Mouse (Mus musculus) heart, embryonic 10.5 days (tissue): Measurements from ENCODE around the gene Cxcl17. TPM values are rescaled to one million over a fixed set of nuclear protein-coding genes. Genes with fewer than 3 reads are reported as not detected.

Experiments used
- DNase-seq: peaks from one replicate; pipeline ENCODE4 v3.0.0-alpha.2; 2017; ENCODE audit warnings: low spot score
- H3K27ac ChIP-seq: fragments of 300-500 bp; sonication (generic); 2 replicates; pipeline ENCODE4 v1.5.1; 2016; ENCODE audit warnings: mild to moderate bottlenecking
- H3K27me3 ChIP-seq: fragments of 300-500 bp; sonication (generic); 2 replicates; pipeline ENCODE4 v1.6.1; 2016; ENCODE audit warnings: mild to moderate bottlenecking; ENCODE audit not compliant: poor library complexity, insufficient read depth, severe bottlenecking
- H3K36me3 ChIP-seq: fragments of 300-500 bp; sonication (generic); 2 replicates; pipeline ENCODE4 v1.6.1; 2016; ENCODE audit warnings: mild to moderate bottlenecking, moderate library complexity
- H3K4me1 ChIP-seq: fragments of 300-500 bp; sonication (generic); 2 replicates; pipeline ENCODE4 v1.6.1; 2016; ENCODE audit warnings: mild to moderate bottlenecking
- H3K4me3 ChIP-seq: fragments of 300-500 bp; sonication (generic); 2 replicates; pipeline ENCODE4 v1.5.1; 2016; ENCODE audit warnings: mild to moderate bottlenecking, moderate library complexity
- H3K9me3 ChIP-seq: fragments of 300-500 bp; sonication (generic); 2 replicates; pipeline ENCODE4 v1.6.1; 2016; ENCODE audit warnings: mild to moderate bottlenecking, moderate library complexity
- whole genome bisulfite sequencing: fragments of 180-500 bp; shearing (Covaris S2); methylation state at CpG from one replicate; pipeline ENCODE4 v1.1.7; 2016; 5-methylcytosine and 5-hydroxymethylcytosine counted together
- polyA plus RNA-seq: library from polyadenylated mRNA; unstranded; fragments of >200 nt; fragmentation: Nextera tagmentation; extraction: Ambion mirVana; gene quantifications from 2 replicates; pipeline ENCODE4 v1.2.1, GENCODE M21; 2016

Cxcl17 gene
- polyA plus RNA-seq, 1 experiment from 2014 or later, result 0.36 TPM

GRCm38 (mm10) chr7:25384318-25384717 lies 28.4 kb downstream of the Cxcl17 start:
- Histone ChIP-seq H3K36me3 (peaks cover 35% of the 10 kb centered on the region), H3K27ac (no peak overlapping the region), H3K4me3 (no peak overlapping the region), H3K4me1 (peaks cover 15% of the 10 kb centered on the region), H3K27me3 (peaks cover 7% of the 10 kb centered on the region; the same call in 1 of the 2 replicates), H3K9me3 (no peaks in the 10 kb centered on the region)
- no peak for DNase-seq
- WGBS, result 85% methylated on average over 13 of the region's 13 CpGs

GRCm38 (mm10) chr7:25383891-25384290 lies 28.8 kb downstream of the Cxcl17 start:
- 67% methylated on average over 4 of the region's 4 CpGs for WGBS

GRCm38 (mm10) chr7:25383385-25383784 lies 29.3 kb downstream of the Cxcl17 start:
- 84% methylated on average over 7 of the region's 7 CpGs for WGBS
- Histone ChIP-seq H3K4me3 (no peak overlapping the region), H3K27me3 (peaks cover 7% of the 10 kb centered on the region; the same call in 1 of the 2 replicates), H3K27ac (no peak overlapping the region), H3K9me3 (no peaks in the 10 kb centered on the region), H3K4me1 (peaks cover 18% of the 10 kb centered on the region), H3K36me3 (peaks cover 34% of the 10 kb centered on the region)
- no peak for DNase-seq

More at GRCm38 (mm10) chr7:25383891-25384290, 28.8 kb downstream of the Cxcl17 start:
- no peak overlapping the region for H3K27ac ChIP-seq
- H3K9me3 ChIP-seq, result no peaks in the 10 kb centered on the region
- no peak overlapping the region for H3K4me3 ChIP-seq
- H3K4me1 ChIP-seq, result peaks cover 18% of the 10 kb centered on the region
- no peak for DNase-seq
- peaks cover 7% of the 10 kb centered on the region; the same call in 1 of the 2 replicates for H3K27me3 ChIP-seq
- peaks cover 35% of the 10 kb centered on the region for H3K36me3 ChIP-seq

GRCm38 (mm10) chr7:25382541-25382940 lies 30.1 kb downstream of the Cxcl17 start:
- no peak for DNase-seq
- H3K27me3 ChIP-seq, result peaks cover 7% of the 10 kb centered on the region; the same call in 1 of the 2 replicates
- peaks cover 18% of the 10 kb centered on the region for H3K4me1 ChIP-seq
- no peak overlapping the region for H3K4me3 ChIP-seq
- no peaks in the 10 kb centered on the region for H3K9me3 ChIP-seq
- H3K27ac ChIP-seq, result no peak overlapping the region
- H3K36me3 ChIP-seq, result peaks cover 26% of the 10 kb centered on the region

- no peaks in the 10 kb centered on the region for H3K9me3 ChIP-seq
- H3K36me3 ChIP-seq, result peaks cover 22% of the 10 kb centered on the region
- H3K4me3 ChIP-seq, result no peak overlapping the region
- DNase-seq, result no peak
- WGBS, result 43% methylated on average over 3 of the region's 3 CpGs
- H3K27ac ChIP-seq, result no peak overlapping the region
- H3K27me3 ChIP-seq, result peaks cover 7% of the 10 kb centered on the region; the same call in 1 of the 2 replicates
- H3K4me1 ChIP-seq, result peaks cover 31% of the 10 kb centered on the region
These were observed 31.4 kb downstream of the Cxcl17 start for GRCm38 (mm10) chr7:25381284-25381680.

GRCm38 (mm10) chr7:25380392-25381283 lies 32.0 kb downstream of the Cxcl17 start:
- DNase-seq, result no peak
- H3K4me1 ChIP-seq, result peaks cover 32% of the 10 kb centered on the region
- H3K27me3 ChIP-seq, result peaks cover 7% of the 10 kb centered on the region; the same call in 1 of the 2 replicates
- 47% methylated on average over 18 of the region's 18 CpGs for WGBS
- H3K9me3 ChIP-seq, result no peaks in the 10 kb centered on the region
- peaks cover 21% of the 10 kb centered on the region for H3K36me3 ChIP-seq
- peak overlapping the region; percentile 85 for H3K27ac ChIP-seq
- H3K4me3 ChIP-seq, result peak overlapping the region; percentile 63

GRCm38 (mm10) chr7:25379551-25380351 lies 32.9 kb downstream of the Cxcl17 start:
- no peaks in the 10 kb centered on the region for H3K9me3 ChIP-seq
- DNase-seq, result no peak
- H3K4me1 ChIP-seq, result peaks cover 32% of the 10 kb centered on the region
- peak overlapping the region; percentile 85 for H3K27ac ChIP-seq
- H3K36me3 ChIP-seq, result peaks cover 14% of the 10 kb centered on the region
- H3K27me3 ChIP-seq, result peaks cover 7% of the 10 kb centered on the region; the same call in 1 of the 2 replicates
- H3K4me3 ChIP-seq, result peak overlapping the region; percentile 63
- WGBS, result under 1% methylated on average over 42 of the region's 42 CpGs

GRCm38 (mm10) chr7:25378181-25379100 lies 34.2 kb downstream of the Cxcl17 start:
- Histone ChIP-seq H3K9me3 (no peaks in the 10 kb centered on the region), H3K27me3 (peaks cover 7% of the 10 kb centered on the region; the same call in 1 of the 2 replicates)
- 81% methylated on average over 13 of the region's 13 CpGs for WGBS

GRCm38 (mm10) chr7:25377100-25377700 lies 35.5 kb downstream of the Cxcl17 start:
- DNase-seq, result no peak
- no peaks in the 10 kb centered on the region for H3K36me3 ChIP-seq
- peak overlapping the region; percentile 59 for H3K4me3 ChIP-seq
- H3K27ac ChIP-seq, result peak overlapping the region; percentile 67; the same call in 1 of the 2 replicates
- peaks cover 32% of the 10 kb centered on the region for H3K4me1 ChIP-seq
- H3K9me3 ChIP-seq, result no peaks in the 10 kb centered on the region
- H3K27me3 ChIP-seq, result peaks cover 7% of the 10 kb centered on the region; the same call in 1 of the 2 replicates
- 33% methylated on average over 8 of the region's 8 CpGs for WGBS

More at GRCm38 (mm10) chr7:25378181-25379100, 34.2 kb downstream of the Cxcl17 start:
- Histone ChIP-seq H3K27ac (no peak overlapping the region), H3K4me1 (peaks cover 32% of the 10 kb centered on the region), H3K4me3 (no peak overlapping the region), H3K36me3 (peaks cover 5% of the 10 kb centered on the region; the same call in 1 of the 2 replicates)
- no peak for DNase-seq

GRCm38 (mm10) chr7:25376556-25376955 lies 36.1 kb downstream of the Cxcl17 start:
- DNase-seq, result peak; percentile 93
- Histone ChIP-seq H3K27ac (peak overlapping the region; percentile 67), H3K4me3 (peak overlapping the region; percentile 59), H3K36me3 (no peaks in the 10 kb centered on the region), H3K9me3 (no peaks in the 10 kb centered on the region), H3K27me3 (peaks cover 7% of the 10 kb centered on the region; the same call in 1 of the 2 replicates), H3K4me1 (peaks cover 32% of the 10 kb centered on the region)
- 3% methylated on average over 17 of the region's 17 CpGs for WGBS

- no peaks in the 10 kb centered on the region for H3K9me3 ChIP-seq
These were observed 40.2 kb downstream of the Cxcl17 start for GRCm38 (mm10) chr7:25372441-25372840.

More at GRCm38 (mm10) chr7:25372441-25372840, 40.2 kb downstream of the Cxcl17 start:
- no peak overlapping the region for H3K27ac ChIP-seq
- H3K4me1 ChIP-seq, result peaks cover 21% of the 10 kb centered on the region
- no peaks in the 10 kb centered on the region for H3K36me3 ChIP-seq
- 83% methylated on average over 5 of the region's 5 CpGs for WGBS
- H3K27me3 ChIP-seq, result peaks cover 37% of the 10 kb centered on the region
- H3K4me3 ChIP-seq, result no peak overlapping the region
- DNase-seq, result no peak
